Mouse (Mus musculus) cortical plate, adult 2 months (tissue): Measurements from ENCODE around the gene Clcf1.

Source experiments
- CTCF ChIP-seq: fragments of 200-500 bp; IDR thresholded peaks from 2 replicates; pipeline ENCODE4 v1.5.1; 2011; ENCODE audit warnings: mild to moderate bottlenecking, control low read depth, low read length; ENCODE audit not compliant: insufficient read depth; ENCODE audit errors: extremely low read depth
- POLR2A ChIP-seq: fragments of 200-500 bp; IDR thresholded peaks from 2 replicates; pipeline ENCODE4 v1.6.1; 2011; ENCODE audit warnings: mild to moderate bottlenecking, low read length, control low read depth; ENCODE audit not compliant: insufficient read depth; ENCODE audit errors: extremely low read depth

DNA sequence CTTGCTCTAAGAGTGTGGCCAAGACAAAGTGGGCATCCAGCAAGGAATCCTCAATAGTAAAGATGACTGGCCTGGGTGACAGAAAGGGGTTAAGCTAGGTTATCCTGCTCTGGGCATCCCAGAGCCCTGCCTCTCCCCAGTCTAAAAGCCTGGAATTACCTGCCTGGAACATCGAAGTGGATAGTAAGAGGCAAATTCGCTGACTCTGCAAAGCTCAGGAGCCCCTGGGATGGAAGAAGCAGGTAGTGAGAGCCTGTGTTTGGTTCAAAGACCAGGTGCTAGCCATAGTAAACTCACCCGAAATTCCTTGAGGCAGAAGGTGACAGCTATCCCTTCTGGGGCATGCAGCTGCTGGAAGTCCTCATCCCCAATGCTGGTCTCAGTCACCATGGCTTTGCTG lies 16.9 kb upstream of the Clcf1 start:
- TF ChIP-seq CTCF (no peak), POLR2A (no peak)
